Mouse (Mus musculus): ENCODE measurements around the gene Spa17. TPM values are rescaled to one million over a fixed set of nuclear protein-coding genes. Genes with fewer than 3 reads are reported as not detected.

Gene Spa17
- total RNA-seq, 2 experiments from 2014 or later = 3.3 to 4.4 TPM

- no peak for DNase-seq (ENCODE audit: low spot score in 2 of 2)
These were observed 46.1 kb downstream of the Spa17 start for GRCm38 (mm10) chr9:37567454-37567853.

GRCm38 (mm10) chr9:37567019-37567418 is 46.5 kb downstream of the Spa17 start:
- DNase-seq (ENCODE audit: low spot score in 2 of 2) = no peak

GRCm38 (mm10) chr9:37563805-37564204 is 49.7 kb downstream of the Spa17 start:
- no peak for DNase-seq (ENCODE audit: low spot score in 2 of 2)

GRCm38 (mm10) chr9:37560617-37561016 is 52.9 kb downstream of the Spa17 start:
- no peak for DNase-seq (ENCODE audit: low spot score in 2 of 2)

GRCm38 (mm10) chr9:37556366-37556765 is 57.2 kb downstream of the Spa17 start:
- DNase-seq (ENCODE audit: low spot score in 2 of 2) = no peak

- no peak for DNase-seq (ENCODE audit: low spot score in 2 of 2)
These were observed 58.4 kb downstream of the Spa17 start, which contains the start of gene Siae for GRCm38 (mm10) chr9:37554838-37555748. Gene Siae, plus strand, starts transcription at chr9:37555698.

GRCm38 (mm10) chr9:37554279-37554678 is 59.2 kb downstream of the Spa17 start:
- no peak for DNase-seq (ENCODE audit: low spot score in 2 of 2)

Other genes starting within 250 kb of the Spa17 start
- under 1 TPM in 1 of 2 experiments, not detected in 1; 0.36 TPM for gene Hepacam, start 246.4 kb downstream of the Spa17 start, total RNA-seq (2021)
- gene Robo4, start 211.8 kb downstream of the Spa17 start, total RNA-seq (2021) = 10 to 100 TPM; 18.3 to 18.5 TPM
- 1 to 10 TPM in 1 of 2 experiments, under 1 TPM in 1; 0.64 to 1.7 TPM for gene Robo3, start 180.5 kb downstream of the Spa17 start, total RNA-seq (2021)
- gene Msantd2, start 124.4 kb downstream of the Spa17 start, total RNA-seq (2021) = 10 to 100 TPM; 21.1 to 24.0 TPM
- gene Esam, start 85.6 kb downstream of the Spa17 start, total RNA-seq (2021) = 10 to 100 TPM; 34.6 to 38.3 TPM
- 1 to 10 TPM; 2.1 to 2.8 TPM for gene Vsig2, start 74.5 kb downstream of the Spa17 start, total RNA-seq (2021)
- gene Nrgn, start 60.8 kb downstream of the Spa17 start, total RNA-seq (2021) = 1 to 10 TPM; 1.7 to 3.5 TPM
- 10 to 100 TPM; 16.2 to 17.7 TPM for gene Siae, start 58.0 kb downstream of the Spa17 start, total RNA-seq (2021)
- 10 to 100 TPM; 68.4 to 76.1 TPM for gene Tbrg1, start 43.6 kb upstream of the Spa17 start, total RNA-seq (2021)
- not detected for gene Panx3, start 55.5 kb upstream of the Spa17 start, total RNA-seq (2021)
- not detected for gene Olfr160, start 102.5 kb upstream of the Spa17 start, total RNA-seq (2021)
- not detected for gene Olfr874, start 131.4 kb upstream of the Spa17 start, total RNA-seq (2021)
- not detected for gene Olfr875, start 158.1 kb upstream of the Spa17 start, total RNA-seq (2021)
- not detected for gene Olfr876, start 189.3 kb upstream of the Spa17 start, total RNA-seq (2021)
- gene Olfr877, start 240.5 kb upstream of the Spa17 start, total RNA-seq (2021) = under 1 TPM in 1 of 2 experiments, not detected in 1; 0.40 TPM